Mouse (Mus musculus) megakaryocyte, embryonic 14.5 days (primary cell): ENCODE results near the gene Zfp324.

ENCODE experiments used
- FLI1 ChIP-seq: IDR thresholded peaks from 2 replicates; pipeline ENCODE4 v1.6.1; 2012; ENCODE audit warnings: low read length, inconsistent platforms, mixed read lengths
- GATA1 ChIP-seq: IDR thresholded peaks from 3 replicates; pipeline ENCODE4 v1.6.1; 2012; ENCODE audit warnings: mixed read lengths, low read length, inconsistent platforms, borderline replicate concordance

DNA sequence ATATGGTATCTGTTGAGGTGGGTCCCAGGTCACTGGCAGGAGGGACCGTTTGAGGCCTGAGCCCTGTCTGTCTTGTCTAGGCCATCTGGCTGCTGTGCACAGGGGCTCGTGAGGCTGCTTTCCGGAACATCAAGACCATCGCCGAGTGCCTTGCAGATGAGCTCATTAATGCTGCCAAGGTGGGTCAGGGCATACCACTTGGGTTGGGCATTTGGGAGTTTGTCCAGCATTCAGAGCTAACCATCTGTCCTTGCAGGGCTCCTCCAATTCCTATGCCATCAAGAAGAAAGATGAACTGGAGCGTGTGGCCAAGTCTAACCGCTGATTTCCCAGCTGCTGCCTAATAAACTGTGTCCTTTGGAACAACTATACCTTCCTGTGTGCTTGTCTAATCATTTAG is 39.3 kb upstream of the Zfp324 start:
- TF ChIP-seq FLI1 (no peak), GATA1 (no peak)
